In genomic region chr13:118762982-118763381, GRCm38 (mm10) we compare ENCODE assay signal across 20 mouse cellular contexts.
A peak's percentile ranks its signal among the peaks of the same experiment; 100 is the strongest.
DNase-seq lines count a peak whose midpoint lies in the region; ATAC-seq and TF ChIP-seq lines count a peak whose summit lies in the region.
"Had no signal": no experiment of that assay in that cellular context is flagged by ENCODE, and none has a peak within 500 bp of the region (broad histone marks: within the 10 kb centered on the region; RNA-seq: fewer than 3 reads in every experiment).

No protein-coding gene starts in this region.

- H3K79me2 ChIP-seq in MEL (ENCODE audit: control insufficient read depth, insufficient read depth, low read length, poor library complexity), result no peaks in the 10 kb centered on the region

- ATAC-seq in liver, embryonic 14.5 days (ENCODE audit: insufficient read depth), result no peak
- no peak for ATAC-seq in liver, embryonic 12.5 days
- ATAC-seq: forebrain, embryonic 16.5 days; midbrain, embryonic 16.5 days had no signal

- H3K36me3 ChIP-seq in liver, embryonic 14.5 days (replicated peaks; ENCODE audit: control insufficient read depth, insufficient read depth, low read depth), result no peaks in the 10 kb centered on the region
- H3K36me3 ChIP-seq in liver, embryonic 12.5 days, result no peaks in the 10 kb centered on the region
- H3K36me3 ChIP-seq in MEL (ENCODE audit: control insufficient read depth in 1 of 2, insufficient read depth in 2 of 2, low read length in 2 of 2), result no peaks in the 10 kb centered on the region
- H3K36me3 ChIP-seq: G1E; heart, embryonic 15.5 days; hindbrain, embryonic 10.5 days; kidney, embryonic 15.5 days; limb, embryonic 15.5 days; lung, embryonic 15.5 days had no signal

- no peak overlapping the region for H3K4me3 ChIP-seq in liver, embryonic 14.5 days (ENCODE audit: insufficient read depth in 1 of 2, low read depth in 2 of 2, low read length in 2 of 2)
- no peak overlapping the region for H3K4me3 ChIP-seq in liver, embryonic 12.5 days
- no peak overlapping the region for H3K4me3 ChIP-seq in MEL (ENCODE audit: control insufficient read depth in 1 of 2, insufficient read depth in 1 of 2, low read depth in 2 of 2, low read length in 2 of 2)
- H3K4me3 ChIP-seq: heart, embryonic 15.5 days; hindbrain, embryonic 10.5 days; kidney, embryonic 15.5 days; limb, embryonic 15.5 days; lung, embryonic 15.5 days had no signal

- peak; percentile 31; the same call in 1 of the 2 replicates for TF ChIP-seq RAD21 in MEL (IDR thresholded peaks at IDR 0.05; ENCODE audit: low read depth, low read length)

- WGBS in liver, embryonic 14.5 days (ENCODE audit: insufficient replicate concordance), result 82% methylated on average over 2 of the region's 2 CpGs
- 75% methylated on average over 2 of the region's 2 CpGs for WGBS in liver, embryonic 12.5 days (ENCODE audit: insufficient replicate concordance)

- peak; percentile 13; the same call in 1 of the 2 replicates for TF ChIP-seq CTCF in liver, embryonic 14.5 days (IDR thresholded peaks at IDR 0.05; ENCODE audit: low read depth)
- peak; percentile 17 to 54 (median 19); a peak in 3 of 6 replicates for TF ChIP-seq CTCF in MEL (IDR thresholded peaks at IDR 0.05 in 2 of 3, conservative IDR thresholded peaks at IDR 0.05 in 1 of 3; ENCODE audit: control insufficient read depth in 1 of 3, insufficient read depth in 1 of 3, low read depth in 2 of 3, low read length in 3 of 3, poor library complexity in 1 of 3, severe bottlenecking in 1 of 3)

- no peak overlapping the region for H3K4me2 ChIP-seq in liver, embryonic 14.5 days (ENCODE audit: low read depth)
- H3K4me2 ChIP-seq in liver, embryonic 12.5 days, result no peak overlapping the region
- H3K4me2 ChIP-seq: heart, embryonic 15.5 days; kidney, embryonic 15.5 days; limb, embryonic 15.5 days; lung, embryonic 15.5 days had no signal

- no peaks in the 10 kb centered on the region for H3K27me3 ChIP-seq in liver, embryonic 14.5 days (ENCODE audit: control insufficient read depth, insufficient read depth, low read length)
- H3K27me3 ChIP-seq in liver, embryonic 12.5 days (replicated peaks), result no peaks in the 10 kb centered on the region
- no peaks in the 10 kb centered on the region for H3K27me3 ChIP-seq in MEL (ENCODE audit: control insufficient read depth in 1 of 2, insufficient read depth in 2 of 2, low read length in 2 of 2)
- H3K27me3 ChIP-seq: heart, embryonic 15.5 days; kidney, embryonic 15.5 days; limb, embryonic 15.5 days; lung, embryonic 15.5 days had no signal

- no peak overlapping the region for H3K27ac ChIP-seq in liver, embryonic 14.5 days
- H3K27ac ChIP-seq in liver, embryonic 12.5 days, result no peak overlapping the region
- H3K27ac ChIP-seq in MEL (ENCODE audit: control insufficient read depth, low read depth, low read length), result no peak overlapping the region
- H3K27ac ChIP-seq: heart, embryonic 15.5 days; hindbrain, embryonic 10.5 days; kidney, embryonic 15.5 days; limb, embryonic 15.5 days; lung, embryonic 15.5 days had no signal

- H3K9me3 ChIP-seq in liver, embryonic 14.5 days (ENCODE audit: control insufficient read depth, low read length), result no peaks in the 10 kb centered on the region
- no peaks in the 10 kb centered on the region for H3K9me3 ChIP-seq in liver, embryonic 12.5 days (replicated peaks)
- no peaks in the 10 kb centered on the region for H3K9me3 ChIP-seq in MEL (replicated peaks; ENCODE audit: insufficient read depth, low read length)
- H3K9me3 ChIP-seq: G1E; heart, embryonic 15.5 days; hindbrain, embryonic 10.5 days; kidney, embryonic 15.5 days; limb, embryonic 15.5 days; lung, embryonic 15.5 days had no signal

- H3K9ac ChIP-seq in liver, embryonic 14.5 days (replicated peaks), result no peak overlapping the region
- no peak overlapping the region for H3K9ac ChIP-seq in liver, embryonic 12.5 days
- H3K9ac ChIP-seq in MEL (ENCODE audit: control insufficient read depth, low read depth, low read length, poor library complexity, severe bottlenecking), result no peak overlapping the region
- H3K9ac ChIP-seq: heart, embryonic 15.5 days; kidney, embryonic 15.5 days; limb, embryonic 15.5 days; lung, embryonic 15.5 days had no signal

- no peak for TF ChIP-seq POLR2A in MEL (IDR thresholded peaks at IDR 0.05; ENCODE audit: control insufficient read depth in 1 of 2, insufficient read depth in 1 of 2, low read depth in 1 of 2, low read length in 2 of 2, poor library complexity in 1 of 2)

- DNase-seq in adrenal gland, postnatal 14 days, result peak; percentile 4
- DNase-seq in adrenal gland, postnatal 10 days, result no peak
- no peak for DNase-seq in liver, embryonic 14.5 days (ENCODE audit: low read depth in 3 of 3, low spot score in 3 of 3)
- DNase-seq in MEL (ENCODE audit: low read depth, low spot score), result peak; percentile 18
- DNase-seq in c-Kit-positive CD71-negative TER-119-negative erythroid progenitor cells, embryonic 14.5 days (ENCODE audit: low read depth), result peak; percentile 9
- no peak for DNase-seq in heart, adult 8-10 months (ENCODE audit: low spot score)
- DNase-seq in heart, postnatal 4 days, result no peak
- DNase-seq: cerebellum, postnatal 36 days; heart, adult 11 months; retina, postnatal 1 day; thymus, adult 18-20 months had no signal

- H3K4me1 ChIP-seq in liver, embryonic 14.5 days (replicated peaks; ENCODE audit: control insufficient read depth in 2 of 2, insufficient read depth in 2 of 2, low read length in 1 of 2), result no peaks in the 10 kb centered on the region
- no peaks in the 10 kb centered on the region for H3K4me1 ChIP-seq in liver, embryonic 12.5 days
- no peaks in the 10 kb centered on the region for H3K4me1 ChIP-seq in MEL (ENCODE audit: control insufficient read depth in 1 of 2, insufficient read depth in 2 of 2, low read length in 2 of 2)
- H3K4me1 ChIP-seq: heart, embryonic 15.5 days; kidney, embryonic 15.5 days; limb, embryonic 15.5 days; lung, embryonic 15.5 days had no signal

- TF ChIP-seq EP300 in liver, embryonic 14.5 days (IDR thresholded peaks at IDR 0.05; ENCODE audit: low read depth), result no peak
- no peak for TF ChIP-seq EP300 in MEL (IDR thresholded peaks at IDR 0.05; ENCODE audit: low read depth in 1 of 2, low read length in 2 of 2)

TF ChIP-seq in MEL, 35 proteins besides CTCF, POLR2A, EP300 and RAD21:
- TF ChIP-seq MYC (IDR thresholded peaks at IDR 0.05; ENCODE audit: low read depth, low read length) (no peak), ZC3H11A (IDR thresholded peaks at IDR 0.05; ENCODE audit: low read depth, low read length) (peak; percentile 41; the same call in 1 of the 2 replicates), NELFE (IDR thresholded peaks at IDR 0.05; ENCODE audit: low read depth, low read length) (no peak), GATA1 (IDR thresholded peaks at IDR 0.05; ENCODE audit: low read depth, low read length) (no peak), ETS1 (IDR thresholded peaks at IDR 0.05; ENCODE audit: low read depth, low read length) (no peak), POLR2AphosphoS2 (IDR thresholded peaks at IDR 0.05; ENCODE audit: low read length) (no peak), TAL1 (IDR thresholded peaks at IDR 0.05; ENCODE audit: low read length) (no peak), TBP (IDR thresholded peaks at IDR 0.05; ENCODE audit: low read depth, low read length) (no peak), RCOR1 (IDR thresholded peaks at IDR 0.05; ENCODE audit: low read depth, low read length) (no peak), TCF12 (IDR thresholded peaks at IDR 0.05; ENCODE audit: low read depth, low read length) (no peak), SMC3 (IDR thresholded peaks at IDR 0.05; ENCODE audit: low read depth, low read length) (peak; percentile 61), POLR2AphosphoS5 (IDR thresholded peaks at IDR 0.05; ENCODE audit: borderline replicate concordance, low read depth, low read length) (no peak)
TF ChIP-seq in MEL: peak in this region for 2.

Comparison
In these comparisons a context has a peak if more than half of its experiments do, and no peak if none do; other contexts are left out.
1. DNase-seq: peak in adrenal gland, postnatal 14 days (single experiment), MEL (single experiment) and c-Kit-positive CD71-negative TER-119-negative erythroid progenitor cells, embryonic 14.5 days (single experiment); none in adrenal gland, postnatal 10 days (single experiment), liver, embryonic 14.5 days (0 of 3), heart, adult 8-10 months (single experiment) and heart, postnatal 4 days (single experiment).